Mouse (Mus musculus) limb, embryonic 10.5 days (tissue): ENCODE data around the gene Prlh. TPM values are rescaled to one million over a fixed set of nuclear protein-coding genes. Genes with fewer than 3 reads are reported as not detected.
A peak's percentile ranks its signal among the peaks of the same experiment; 100 is the strongest.

Experiments
- DNase-seq: peaks from one replicate; pipeline ENCODE4 v3.0.0-alpha.2; 2017; ENCODE audit warnings: low spot score
- H3K27ac ChIP-seq: fragments of 300-500 bp; sonication (generic); 2 replicates; pipeline ENCODE4 v1.5.1; 2016; ENCODE audit warnings: mild to moderate bottlenecking
- H3K27me3 ChIP-seq: fragments of 300-500 bp; sonication (generic); 2 replicates; pipeline ENCODE4 v1.6.1; 2016; ENCODE audit warnings: low read depth, mild to moderate bottlenecking; ENCODE audit not compliant: poor library complexity, severe bottlenecking
- H3K36me3 ChIP-seq: fragments of 300-500 bp; sonication (generic); 2 replicates; pipeline ENCODE4 v1.6.1; 2016; ENCODE audit warnings: mild to moderate bottlenecking, moderate library complexity
- H3K4me1 ChIP-seq: fragments of 300-500 bp; sonication (generic); 2 replicates; pipeline ENCODE4 v1.6.1; 2016
- H3K4me3 ChIP-seq: fragments of 300-500 bp; sonication (generic); 2 replicates; pipeline ENCODE4 v1.5.1; 2016; ENCODE audit warnings: mild to moderate bottlenecking, moderate library complexity
- H3K9me3 ChIP-seq: fragments of 300-500 bp; sonication (generic); replicated peaks from 2 replicates; pipeline ENCODE4 v1.6.1; 2016; ENCODE audit warnings: mild to moderate bottlenecking
- WGBS: fragments of 180-500 bp; shearing (Covaris S2); methylation state at CpG from one replicate; pipeline ENCODE4 v1.1.7; 2016; 5-methylcytosine and 5-hydroxymethylcytosine counted together
- polyA plus RNA-seq: library from polyadenylated mRNA; unstranded; fragments of >200 nt; fragmentation: Nextera tagmentation; extraction: Ambion mirVana; gene quantifications from 2 replicates; pipeline ENCODE4 v1.2.1, GENCODE M21; 2016

Prlh gene
- polyA plus RNA-seq, 1 experiment from 2014 or later: not detected

DNA sequence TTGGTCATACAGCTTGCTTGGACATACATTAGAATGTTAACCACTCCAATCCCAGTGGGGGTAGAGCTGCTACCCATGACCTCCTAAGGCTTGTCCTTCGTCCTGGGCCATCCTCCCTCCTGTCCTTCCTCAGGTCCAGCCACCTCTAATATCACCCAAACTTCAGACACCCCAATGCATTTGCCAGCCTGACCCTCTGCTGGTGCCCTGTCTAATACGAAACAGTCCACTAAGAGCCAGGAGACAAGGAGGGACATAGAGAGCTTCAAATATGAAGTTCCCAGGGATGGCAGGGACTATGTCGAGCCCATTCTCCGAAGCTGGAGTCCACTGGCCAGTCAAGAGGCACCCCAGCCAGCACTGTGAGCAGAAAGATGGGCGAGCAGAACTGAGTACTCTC lies 44.7 kb downstream of the Prlh start:
- Histone ChIP-seq H3K9me3 (peaks cover 3% of the 10 kb centered on the region; the same call in 1 of the 2 replicates), H3K4me3 (peak overlapping the region; percentile 87), H3K4me1 (peaks cover 23% of the 10 kb centered on the region), H3K27me3 (peaks cover 16% of the 10 kb centered on the region; the same call in 1 of the 2 replicates), H3K36me3 (no peaks in the 10 kb centered on the region), H3K27ac (no peak overlapping the region)
- DNase-seq: no peak
- WGBS: 84% methylated on average over 5 of the region's 5 CpGs

DNA sequence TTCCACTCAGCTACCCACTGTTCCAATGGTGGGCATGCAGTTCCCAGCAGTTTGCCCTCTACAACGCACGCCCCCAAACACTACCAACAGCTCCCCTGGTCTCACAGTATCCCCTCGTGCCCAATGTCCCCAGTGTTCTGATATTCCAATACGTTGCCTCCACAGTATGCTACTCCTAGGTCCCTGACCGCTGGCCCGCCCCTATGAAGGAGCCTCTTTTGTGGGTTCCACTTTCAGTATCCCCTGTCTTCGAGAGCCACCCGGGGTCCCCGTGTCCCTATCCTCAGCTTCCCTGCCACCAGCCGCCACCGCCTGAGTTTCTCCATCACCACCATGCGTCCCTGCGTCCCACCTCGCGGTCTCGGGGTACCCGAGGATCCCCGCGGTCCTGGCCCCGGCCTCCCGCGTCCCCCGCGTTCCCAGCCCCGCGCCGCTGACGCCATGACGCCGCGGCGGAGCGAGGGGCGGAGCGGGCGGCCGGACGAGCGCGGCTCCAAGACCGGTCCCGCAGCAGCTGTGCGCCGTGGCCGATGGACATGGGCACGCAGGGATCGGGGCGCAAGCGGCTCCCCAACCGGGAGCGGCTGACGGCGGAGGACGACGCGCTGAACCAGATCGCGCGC lies 45.5 kb downstream of the Prlh start, which contains the start of gene Lrrfip1:
TSS of gene Lrrfip1 (plus strand) at position 470 of the 623 bp plus-strand sequence.
- 3% methylated on average over 58 of the region's 59 CpGs for WGBS
- peaks cover 3% of the 10 kb centered on the region; the same call in 1 of the 2 replicates for H3K9me3 ChIP-seq

DNA sequence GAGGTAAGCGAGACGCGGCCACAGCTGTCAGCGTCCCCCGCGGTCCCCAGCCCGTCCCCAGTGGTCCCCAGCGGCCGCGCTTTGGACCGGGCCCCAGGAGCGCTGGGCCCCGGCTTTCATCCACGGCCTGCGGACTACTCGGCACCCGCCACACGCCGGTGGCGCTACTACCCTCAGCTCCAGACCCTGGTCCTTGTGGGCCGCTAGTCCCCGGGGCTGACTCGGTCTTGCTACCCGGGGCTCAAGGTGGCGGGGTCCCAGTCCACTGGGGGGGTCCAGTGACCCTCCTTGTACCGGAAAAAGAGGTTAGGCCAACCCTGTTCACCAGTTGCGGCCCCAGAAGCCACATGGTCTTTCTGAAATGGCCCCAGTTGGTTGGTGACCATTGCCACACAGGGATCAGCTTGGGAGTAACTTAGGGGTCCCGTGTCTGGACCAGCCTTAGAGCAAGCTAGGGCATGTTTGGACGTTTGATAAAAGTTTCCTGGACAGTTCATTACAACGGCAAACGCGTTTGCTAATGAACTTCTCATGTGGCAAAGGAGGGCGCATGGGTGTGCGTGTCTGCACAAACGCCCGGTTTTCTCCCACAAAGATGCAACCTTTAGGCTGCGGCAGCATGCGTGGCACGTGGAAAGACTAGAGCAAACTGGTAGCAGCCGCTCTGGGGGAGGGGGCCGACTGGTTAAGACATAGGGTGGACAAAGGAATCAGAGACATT lies 46.1 kb downstream of the Prlh start:
- peak; percentile 56 for DNase-seq
- Histone ChIP-seq H3K36me3 (no peaks in the 10 kb centered on the region), H3K27ac (peak overlapping the region; percentile 89), H3K9me3 (peaks cover 3% of the 10 kb centered on the region; the same call in 1 of the 2 replicates), H3K4me3 (peak overlapping the region; percentile 87), H3K4me1 (peaks cover 23% of the 10 kb centered on the region), H3K27me3 (peaks cover 16% of the 10 kb centered on the region; the same call in 1 of the 2 replicates)
- 5% methylated on average over 41 of the region's 41 CpGs for WGBS

More for the DNA sequence above, 45.5 kb downstream of the Prlh start, which contains the start of gene Lrrfip1:
- Histone ChIP-seq H3K27ac (peak within 1 kb of the TSS; percentile 89), H3K27me3 (peaks cover 16% of the 10 kb centered on the region; the same call in 1 of the 2 replicates), H3K4me1 (peaks cover 23% of the 10 kb centered on the region), H3K4me3 (peak within 1 kb of the TSS; percentile 87), H3K36me3 (no peaks in the 10 kb centered on the region)
- DNase-seq: peak; percentile 78

DNA sequence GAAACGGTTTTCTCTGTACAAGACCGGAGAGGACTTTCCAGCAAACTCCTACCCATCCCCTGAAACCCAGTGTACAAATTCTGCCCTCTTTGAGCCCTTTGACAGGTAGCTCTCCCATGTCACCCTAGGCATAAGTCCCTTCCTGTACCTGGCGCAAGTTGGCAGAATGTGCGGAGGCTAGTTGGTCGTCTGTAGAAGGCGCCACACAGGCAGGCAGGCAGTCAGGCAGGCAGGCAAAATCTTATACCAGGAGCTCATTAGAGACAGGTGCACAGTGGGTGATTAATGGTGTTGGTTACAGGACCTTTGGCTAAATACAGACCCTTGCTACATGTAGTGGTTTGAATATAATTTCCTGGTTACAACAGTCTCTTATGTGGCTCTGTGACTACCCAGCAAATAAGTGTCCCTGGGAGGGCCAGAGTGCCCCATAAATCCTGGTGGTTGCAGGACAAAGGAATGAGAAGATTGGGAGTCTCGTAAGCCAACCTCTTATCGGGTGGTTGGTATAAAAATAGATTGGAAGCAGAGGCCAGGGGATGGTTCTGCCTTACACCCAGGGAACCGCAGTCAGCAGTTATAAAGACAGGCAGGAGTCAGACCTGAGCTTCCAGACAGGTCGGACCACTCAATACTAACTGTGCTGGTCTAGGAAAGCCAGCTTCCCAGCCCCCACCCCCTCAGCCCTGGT lies 47.1 kb downstream of the Prlh start:
- no peak for DNase-seq
- H3K27ac ChIP-seq: no peak overlapping the region

DNA sequence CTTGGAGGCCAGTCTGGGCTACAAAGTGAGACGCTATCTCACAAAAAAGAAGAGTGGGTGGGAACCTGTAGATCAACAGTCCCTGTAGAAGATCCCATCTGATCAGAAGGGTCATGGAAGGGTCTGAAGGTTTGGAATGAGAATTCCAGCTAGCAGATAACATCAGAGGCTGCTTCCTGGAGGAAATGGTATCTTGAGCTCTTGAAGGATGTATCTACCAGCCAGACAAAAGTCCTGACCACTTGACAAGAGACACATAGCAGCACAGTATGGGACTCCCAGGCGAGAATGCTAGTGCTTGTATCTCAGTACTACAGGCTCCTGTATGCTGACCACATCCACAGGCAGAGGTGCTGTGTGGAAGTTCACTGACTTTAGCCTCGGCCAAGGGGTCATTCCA lies 48.2 kb downstream of the Prlh start:
- Histone ChIP-seq H3K9me3 (no peaks in the 10 kb centered on the region), H3K36me3 (no peaks in the 10 kb centered on the region), H3K27ac (no peak overlapping the region), H3K4me1 (peaks cover 23% of the 10 kb centered on the region), H3K4me3 (no peak overlapping the region), H3K27me3 (peaks cover 16% of the 10 kb centered on the region; the same call in 1 of the 2 replicates)
- 82% methylated on average over 3 of the region's 3 CpGs for WGBS
- no peak for DNase-seq

More for the DNA sequence above, 47.1 kb downstream of the Prlh start:
- Histone ChIP-seq H3K36me3 (no peaks in the 10 kb centered on the region), H3K4me1 (peaks cover 23% of the 10 kb centered on the region), H3K4me3 (peak overlapping the region; percentile 87), H3K9me3 (peaks cover 3% of the 10 kb centered on the region; the same call in 1 of the 2 replicates), H3K27me3 (peaks cover 16% of the 10 kb centered on the region; the same call in 1 of the 2 replicates)
- 69% methylated on average over 10 of the region's 10 CpGs for WGBS

DNA sequence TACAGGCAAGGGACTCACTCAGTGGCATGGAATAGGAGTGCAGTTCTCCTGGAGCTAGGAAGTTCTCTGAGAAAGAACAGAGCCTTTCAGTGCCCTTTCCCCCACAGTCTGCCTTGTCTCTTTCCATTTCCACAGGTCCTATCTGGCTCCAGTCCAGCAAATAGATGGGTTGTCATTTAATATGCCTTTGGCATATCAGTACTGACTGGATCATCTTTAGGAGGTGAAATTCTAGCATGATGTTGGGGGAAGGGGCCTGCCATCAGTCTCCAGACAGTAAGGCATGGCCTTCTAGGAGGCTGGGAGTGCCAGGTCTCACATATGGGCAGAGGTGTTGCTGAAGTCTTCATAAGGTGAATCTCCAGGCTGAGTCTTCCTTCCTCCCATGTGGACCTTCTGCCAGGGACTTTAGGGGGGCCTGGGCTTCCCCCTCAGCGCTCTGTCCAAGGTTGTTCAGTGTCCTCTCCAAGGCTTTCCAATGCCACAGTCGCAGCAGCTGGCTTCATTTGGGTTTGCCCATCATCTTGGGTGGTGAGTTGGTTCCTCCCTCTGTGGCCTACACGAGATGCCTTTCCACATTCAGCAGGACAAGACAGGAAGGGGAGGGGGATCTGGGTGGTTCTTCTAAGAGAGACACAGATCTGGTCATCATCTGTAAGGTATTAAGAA lies 49.1 kb downstream of the Prlh start:
- H3K27ac ChIP-seq: no peak overlapping the region
- WGBS: 79% methylated on average over 3 of the region's 3 CpGs

DNA sequence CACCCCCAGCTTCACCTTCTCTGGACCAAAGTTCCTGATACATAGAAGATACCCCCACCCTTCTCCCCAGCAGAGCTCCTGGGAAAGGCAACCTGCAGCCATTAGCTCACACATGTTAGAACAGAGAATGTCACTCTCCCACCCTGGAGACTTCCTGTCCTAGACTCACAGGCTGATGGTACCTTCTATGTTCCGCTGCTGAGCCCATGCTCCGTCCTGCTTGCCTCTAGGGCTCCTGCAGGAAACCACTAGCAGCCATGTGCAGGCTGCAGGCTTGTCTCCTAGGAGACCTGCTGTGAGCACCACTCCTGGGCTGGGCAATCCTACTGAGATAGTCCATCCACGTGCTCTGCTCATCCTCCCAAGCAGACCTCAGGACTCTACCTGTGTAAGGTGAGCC lies 49.7 kb downstream of the Prlh start:
- no peaks in the 10 kb centered on the region for H3K9me3 ChIP-seq
- no peak overlapping the region for H3K27ac ChIP-seq
- H3K36me3 ChIP-seq: no peaks in the 10 kb centered on the region
- no peak for DNase-seq
- 93% methylated on average over 3 of the region's 3 CpGs for WGBS
- no peak overlapping the region for H3K4me3 ChIP-seq
- peaks cover 23% of the 10 kb centered on the region for H3K4me1 ChIP-seq
- peaks cover 5% of the 10 kb centered on the region; the same call in 1 of the 2 replicates for H3K27me3 ChIP-seq

More for the DNA sequence above, 49.1 kb downstream of the Prlh start:
- Histone ChIP-seq H3K4me1 (peaks cover 23% of the 10 kb centered on the region), H3K27me3 (peaks cover 11% of the 10 kb centered on the region; the same call in 1 of the 2 replicates), H3K36me3 (no peaks in the 10 kb centered on the region), H3K4me3 (no peak overlapping the region), H3K9me3 (no peaks in the 10 kb centered on the region)
- no peak for DNase-seq

Other genes starting within 250 kb of the Prlh start
- gene Col6a3, start 109.1 kb upstream of the Prlh start, polyA plus RNA-seq: 2.8 and 5.6 TPM in 2 replicates
- 0.06 and 0.51 TPM in 2 replicates for gene Mlph, start 38.0 kb upstream of the Prlh start, polyA plus RNA-seq
- gene Rab17, start 16.6 kb downstream of the Prlh start, polyA plus RNA-seq: 0.34 and 0.69 TPM in 2 replicates
- gene Lrrfip1, start 45.6 kb downstream of the Prlh start, polyA plus RNA-seq: 21.2 and 21.7 TPM in 2 replicates
- 0.53 and 0.68 TPM in 2 replicates for gene Rbm44, start 192.0 kb downstream of the Prlh start, polyA plus RNA-seq
- 0.16 and 0.23 TPM in 2 replicates for gene Ramp1, start 226.7 kb downstream of the Prlh start, polyA plus RNA-seq